Mouse (Mus musculus) neural tube, embryonic 11.5 days (tissue): ENCODE measurements at regions not wholly inside any gene's neighbourhood (a gene's known extent, or its start where the extent isn't known, plus 50 kb on each side); places are given as distances from the start of the nearest gene placed in this dataset.

Experiments used
- ATAC-seq: fragments of 200-750 bp; cut with Nextera tagmentation; 2 replicates; pipeline ENCODE4 v1.8.0; 2017; ENCODE audit warnings: moderate number of reproducible peaks, mild to moderate bottlenecking, moderate TSS enrichment, moderate library complexity; ENCODE audit not compliant: insufficient read depth, low FRiP score, low TSS enrichment
- DNase-seq: peaks from one replicate; pipeline ENCODE4 v3.0.0-alpha.2; 2015; ENCODE audit warnings: low spot score
- H3K27ac ChIP-seq: fragments of 300-500 bp; sonication (generic); 2 replicates; pipeline ENCODE4 v1.5.1; 2014; ENCODE audit warnings: low read depth, mild to moderate bottlenecking, low read length
- H3K27me3 ChIP-seq: fragments of 300-500 bp; sonication (generic); 2 replicates; pipeline ENCODE4 v1.6.1; 2014; ENCODE audit warnings: mild to moderate bottlenecking, low read length, mixed read lengths; ENCODE audit not compliant: control insufficient read depth, insufficient read depth
- H3K36me3 ChIP-seq: fragments of 300-500 bp; sonication (generic); 2 replicates; pipeline ENCODE4 v1.6.1; 2014; ENCODE audit warnings: mild to moderate bottlenecking, low read length, moderate library complexity, mixed read lengths; ENCODE audit not compliant: control insufficient read depth, insufficient read depth
- H3K4me1 ChIP-seq: fragments of 300-500 bp; sonication (generic); 2 replicates; pipeline ENCODE4 v1.6.1; 2014; ENCODE audit warnings: low read length, mixed read lengths; ENCODE audit not compliant: control insufficient read depth, insufficient read depth
- H3K4me2 ChIP-seq: fragments of 300-500 bp; sonication (generic); 2 replicates; pipeline ENCODE4 v1.6.1; 2014; ENCODE audit warnings: low read depth, mild to moderate bottlenecking, moderate library complexity
- H3K4me3 ChIP-seq: fragments of 300-500 bp; sonication (generic); 2 replicates; pipeline ENCODE4 v1.5.1; 2014; ENCODE audit warnings: low read depth, low read length
- H3K9ac ChIP-seq: fragments of 300-500 bp; sonication (generic); 2 replicates; pipeline ENCODE4 v1.6.1; 2014; ENCODE audit warnings: mild to moderate bottlenecking, low read length
- H3K9me3 ChIP-seq: fragments of 300-500 bp; sonication (generic); 2 replicates; pipeline ENCODE4 v1.6.1; 2016; ENCODE audit warnings: low read length; ENCODE audit not compliant: control insufficient read depth
- WGBS: fragments of 180-500 bp; shearing (Covaris S2); extraction: QIAGEN DNeasy Blood & Tissue Kit; methylation state at CpG from one replicate; pipeline ENCODE4 v1.1.7; 2014; 5-methylcytosine and 5-hydroxymethylcytosine counted together

GRCm38 (mm10) chr14:48349392-48350044, 96.4 kb upstream of the Tmem260 start:
- DNase-seq = no peak
- 0 out of 2 replicates have a peak, but pooled peaks cover 3% of the 10 kb centered on the region for H3K4me1 ChIP-seq
- ATAC-seq = no peak
- no peak overlapping the region for H3K27ac ChIP-seq
- no peaks in the 10 kb centered on the region for H3K36me3 ChIP-seq
- H3K4me2 ChIP-seq = no peak overlapping the region
- no peaks in the 10 kb centered on the region for H3K9me3 ChIP-seq
- no peaks in the 10 kb centered on the region for H3K27me3 ChIP-seq
- no peak overlapping the region for H3K9ac ChIP-seq
- H3K4me3 ChIP-seq = no peak overlapping the region
- 79% methylated on average over 9 of the region's 9 CpGs for WGBS

- H3K4me1 ChIP-seq = 0 out of 2 replicates have a peak, but pooled peaks cover 3% of the 10 kb centered on the region
- H3K9ac ChIP-seq = no peak overlapping the region
- H3K4me3 ChIP-seq = no peak overlapping the region
- H3K36me3 ChIP-seq = no peaks in the 10 kb centered on the region
- no peak overlapping the region for H3K4me2 ChIP-seq
- ATAC-seq (no peak), DNase-seq (no peak)
- 61% methylated on average over 6 of the region's 6 CpGs for WGBS
- H3K27me3 ChIP-seq = no peaks in the 10 kb centered on the region
- no peaks in the 10 kb centered on the region for H3K9me3 ChIP-seq
- H3K27ac ChIP-seq = no peak overlapping the region
Observed at GRCm38 (mm10) chr14:48351652-48352051, 94.3 kb upstream of the Tmem260 start.

GRCm38 (mm10) chr14:48352825-48353224, 93.1 kb upstream of the Tmem260 start:
- Histone ChIP-seq H3K4me3 (no peak overlapping the region), H3K4me1 (0 out of 2 replicates have a peak, but pooled peaks cover 3% of the 10 kb centered on the region), H3K4me2 (no peak overlapping the region), H3K36me3 (no peaks in the 10 kb centered on the region), H3K27ac (no peak overlapping the region), H3K27me3 (no peaks in the 10 kb centered on the region), H3K9me3 (no peaks in the 10 kb centered on the region), H3K9ac (no peak overlapping the region)
- DNase-seq (no peak), ATAC-seq (no peak)

- no peaks in the 10 kb centered on the region for H3K9me3 ChIP-seq
- no peak for DNase-seq
- ATAC-seq = no peak
- H3K9ac ChIP-seq = no peak overlapping the region
- H3K27ac ChIP-seq = no peak overlapping the region
- H3K27me3 ChIP-seq = no peaks in the 10 kb centered on the region
- H3K36me3 ChIP-seq = no peaks in the 10 kb centered on the region
- H3K4me1 ChIP-seq = 0 out of 2 replicates have a peak, but pooled peaks cover 3% of the 10 kb centered on the region
- WGBS = 19% methylated on average over 1 of the region's 1 CpGs
- no peak overlapping the region for H3K4me2 ChIP-seq
- no peak overlapping the region for H3K4me3 ChIP-seq
Observed at GRCm38 (mm10) chr14:48354176-48354575, 91.7 kb upstream of the Tmem260 start.

GRCm38 (mm10) chr14:48357441-48357840, 88.5 kb upstream of the Tmem260 start:
- 70% methylated on average over 8 of the region's 8 CpGs for WGBS
- no peak overlapping the region for H3K27ac ChIP-seq
- ATAC-seq = no peak
- H3K27me3 ChIP-seq = no peaks in the 10 kb centered on the region
- H3K9me3 ChIP-seq = no peaks in the 10 kb centered on the region
- H3K4me1 ChIP-seq = no peaks in the 10 kb centered on the region
- H3K36me3 ChIP-seq = no peaks in the 10 kb centered on the region
- peak; percentile 16 for DNase-seq
- H3K4me2 ChIP-seq = no peak overlapping the region
- no peak overlapping the region for H3K4me3 ChIP-seq
- no peak overlapping the region for H3K9ac ChIP-seq

GRCm38 (mm10) chr14:48358487-48359159, 87.3 kb upstream of the Tmem260 start:
- Histone ChIP-seq H3K4me1 (no peaks in the 10 kb centered on the region), H3K36me3 (no peaks in the 10 kb centered on the region), H3K4me3 (no peak overlapping the region), H3K9ac (no peak overlapping the region), H3K4me2 (no peak overlapping the region), H3K9me3 (no peaks in the 10 kb centered on the region), H3K27me3 (no peaks in the 10 kb centered on the region), H3K27ac (no peak overlapping the region)
- WGBS = 42% methylated on average over 12 of the region's 12 CpGs
- peak; percentile 31 for DNase-seq
- ATAC-seq = no peak

GRCm38 (mm10) chr14:48361820-48362219, 84.1 kb upstream of the Tmem260 start:
- no peak overlapping the region for H3K27ac ChIP-seq
- DNase-seq (peak; percentile 5), ATAC-seq (no peak)
- H3K9me3 ChIP-seq = no peaks in the 10 kb centered on the region
- H3K4me2 ChIP-seq = no peak overlapping the region
- no peaks in the 10 kb centered on the region for H3K27me3 ChIP-seq
- H3K4me1 ChIP-seq = no peaks in the 10 kb centered on the region
- no peak overlapping the region for H3K4me3 ChIP-seq
- WGBS = 89% methylated on average over 7 of the region's 7 CpGs
- H3K36me3 ChIP-seq = no peaks in the 10 kb centered on the region
- H3K9ac ChIP-seq = no peak overlapping the region

- Histone ChIP-seq H3K4me2 (no peak overlapping the region), H3K9ac (no peak overlapping the region), H3K27ac (no peak overlapping the region), H3K36me3 (no peaks in the 10 kb centered on the region), H3K9me3 (no peaks in the 10 kb centered on the region), H3K27me3 (no peaks in the 10 kb centered on the region), H3K4me3 (no peak overlapping the region), H3K4me1 (no peaks in the 10 kb centered on the region)
- 18% methylated on average over 7 of the region's 7 CpGs for WGBS
- no peak for ATAC-seq
- DNase-seq = peak; percentile 82
Observed at GRCm38 (mm10) chr14:48367006-48367405, 78.9 kb upstream of the Tmem260 start.

- Histone ChIP-seq H3K4me1 (no peaks in the 10 kb centered on the region), H3K4me3 (no peak overlapping the region), H3K27ac (no peak overlapping the region), H3K9ac (no peak overlapping the region), H3K9me3 (no peaks in the 10 kb centered on the region), H3K27me3 (no peaks in the 10 kb centered on the region), H3K36me3 (no peaks in the 10 kb centered on the region), H3K4me2 (no peak overlapping the region)
- no peak for DNase-seq
- ATAC-seq = no peak
- 0% methylated on average over 1 of the region's 1 CpGs for WGBS
Observed at GRCm38 (mm10) chr14:48370322-48370721, 75.6 kb upstream of the Tmem260 start.
